Mouse (Mus musculus) cerebellum, postnatal 25 days (tissue): ENCODE results near the gene Osbpl5.
"Not testable (repeated sequence)": the region's sequence is repeated elsewhere in the genome, so short reads cannot be mapped to it uniquely, and the experiment has no call there.

Source experiments
- DNase-seq, 2 experiments: peaks; one replicate each; pipeline ENCODE4 v3.0.0; 2021; ENCODE audit warnings: mixed read lengths in 2 of 2

Gene Osbpl5

DNA sequence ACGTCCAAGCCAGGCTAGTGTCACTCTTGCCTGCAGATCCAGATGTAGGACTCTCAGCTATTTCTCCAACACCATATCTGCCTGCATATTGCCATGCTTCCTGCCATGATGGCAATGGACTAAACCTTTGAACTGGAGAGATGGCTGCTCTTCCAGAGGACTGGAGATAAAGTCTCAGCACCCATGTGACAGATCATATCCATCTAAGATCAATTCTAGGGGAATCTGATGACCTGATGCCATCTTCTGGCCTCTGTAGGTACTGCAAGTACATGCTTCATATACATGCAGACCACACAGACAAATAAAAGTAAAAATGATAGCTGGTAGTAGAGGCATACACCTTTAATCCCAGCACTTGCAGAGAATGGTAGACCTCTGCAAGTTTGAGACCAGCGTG is 60.6 kb downstream of the Osbpl5 start:
- peak in 1 of 2 experiments; percentile 26 for DNase-seq

DNA sequence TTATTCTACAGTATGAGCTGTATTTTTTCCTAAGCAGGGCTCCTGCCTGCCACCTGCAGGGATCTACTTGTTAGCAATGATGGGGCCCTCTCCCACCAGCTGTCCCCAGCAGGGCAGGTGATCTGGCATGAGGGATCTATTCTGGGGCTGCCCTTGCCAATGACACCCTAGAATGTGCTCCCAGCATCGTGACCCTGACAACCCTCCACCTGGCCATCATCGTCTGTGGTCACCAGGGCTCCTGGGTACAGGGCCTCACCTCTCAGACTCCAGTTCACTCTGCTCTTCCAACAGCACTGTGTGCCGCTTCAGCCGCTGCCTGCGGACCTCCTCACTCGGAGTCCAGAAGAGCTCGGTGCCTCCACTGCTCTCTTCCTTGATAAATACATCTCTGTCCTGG is 62.2 kb downstream of the Osbpl5 start:
- peak in 1 of 2 experiments; percentile 2 for DNase-seq

- no peak for DNase-seq
Measured at GRCm38 (mm10) chr7:143692746-143693510, 63.9 kb downstream of the Osbpl5 start.

DNA sequence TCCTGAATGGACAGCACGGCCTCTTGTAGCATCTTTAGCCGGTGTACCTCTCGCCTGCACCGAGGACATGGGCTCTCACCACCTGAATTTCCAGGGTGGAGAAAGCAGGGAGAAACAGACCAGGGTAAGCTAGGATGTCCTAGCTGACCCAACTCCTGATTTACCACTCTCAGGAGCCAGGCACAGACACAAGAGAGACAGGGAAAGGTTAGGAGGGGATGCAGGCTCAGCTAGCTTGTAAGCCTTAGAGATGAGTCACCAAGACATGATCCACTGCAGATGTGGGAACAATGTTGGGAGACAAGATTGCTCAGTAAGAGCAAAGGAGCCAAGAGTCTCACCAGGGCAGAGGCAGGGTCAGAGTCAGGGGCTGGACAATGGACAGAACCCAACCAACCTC is 64.9 kb downstream of the Osbpl5 start:
- no peak for DNase-seq

DNA sequence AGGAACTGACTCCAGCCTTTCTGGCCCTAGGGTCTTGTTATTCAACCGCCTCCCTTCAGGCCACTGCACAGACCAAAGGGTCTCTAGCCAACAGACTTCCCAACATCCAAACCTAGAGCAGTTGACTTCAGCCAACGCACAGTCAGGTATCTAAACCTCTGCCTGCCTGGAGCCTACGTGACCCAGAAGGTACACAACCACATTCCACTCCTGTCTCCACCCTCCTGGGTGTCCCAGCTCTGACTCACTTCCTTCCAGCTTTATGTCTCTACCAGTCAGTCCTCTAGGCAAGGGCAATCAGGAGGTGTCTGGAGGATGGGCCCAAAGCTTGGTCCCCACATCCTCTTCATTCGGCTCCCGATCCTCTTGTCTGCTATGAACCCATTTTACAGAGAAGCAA is 65.6 kb downstream of the Osbpl5 start:
- DNase-seq, result no peak

- no peak for DNase-seq
Measured at GRCm38 (mm10) chr7:143689946-143690345, 66.8 kb downstream of the Osbpl5 start.

- DNase-seq, result no peak
Measured at GRCm38 (mm10) chr7:143689481-143689880, 67.3 kb downstream of the Osbpl5 start.

GRCm38 (mm10) chr7:143686676-143687075 is 70.1 kb downstream of the Osbpl5 start:
- DNase-seq, result not testable (repeated sequence)

DNA sequence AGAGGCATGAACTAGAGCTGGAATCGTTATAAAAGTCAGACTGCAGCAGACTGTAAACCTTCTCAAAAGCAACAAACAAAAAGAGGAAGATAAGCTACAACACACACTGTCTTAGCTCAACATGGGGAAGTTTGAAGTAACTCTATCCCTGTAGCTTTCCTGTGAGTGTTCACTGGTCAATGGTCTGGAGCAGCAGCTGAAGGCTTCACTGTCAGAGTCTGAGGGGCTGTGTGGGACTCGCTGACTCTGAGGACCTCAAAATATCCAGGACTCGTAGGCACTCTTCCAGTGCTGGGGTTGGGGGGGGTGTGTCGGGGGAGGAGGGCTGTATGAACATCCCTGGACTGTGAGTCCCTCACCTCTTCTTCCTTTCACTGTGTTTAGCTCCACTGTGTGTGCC is 70.6 kb downstream of the Osbpl5 start:
- DNase-seq, result not testable (repeated sequence)

DNA sequence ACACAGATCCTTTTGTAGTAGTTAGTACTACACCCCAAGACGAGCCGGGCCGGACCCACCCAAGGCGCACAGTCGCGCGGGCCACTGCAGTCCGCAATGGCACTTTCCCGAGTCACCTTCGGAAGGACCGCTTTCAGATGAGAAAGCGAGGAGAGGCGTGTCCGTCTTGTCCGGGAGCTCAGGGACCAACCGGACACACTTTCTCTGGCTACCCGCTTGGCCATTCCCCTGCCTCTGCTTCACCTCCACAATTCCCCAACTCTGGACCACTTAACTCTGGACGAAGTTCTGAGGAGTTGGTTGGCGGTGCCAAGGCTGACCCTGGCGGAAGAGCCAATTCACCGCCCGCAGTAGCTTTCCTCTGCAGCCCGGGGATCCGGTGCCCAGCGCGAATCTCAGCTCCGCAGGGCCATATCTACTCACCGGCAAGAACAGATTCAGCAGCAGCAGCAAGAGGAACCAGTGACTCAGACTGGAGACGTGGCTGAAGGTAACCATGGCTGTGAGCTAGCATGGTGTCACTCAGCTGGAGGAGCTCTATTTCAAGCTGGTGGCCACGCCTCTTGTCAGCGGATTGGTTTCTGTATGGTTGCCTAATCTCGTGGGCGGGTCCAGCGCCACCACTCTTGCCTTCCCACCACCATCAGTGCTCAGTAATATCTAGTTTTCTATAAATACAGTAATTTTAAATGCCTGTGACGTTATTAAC is 71.3 kb downstream of the Osbpl5 start, which contains the start of gene Tnfrsf23:
Tnfrsf23 (minus strand) TSS at position 514 of the 709 bp plus-strand sequence.
- DNase-seq, result peak; percentile 24 to 54

- not testable (repeated sequence) for DNase-seq
Measured at GRCm38 (mm10) chr7:143684569-143684968, 72.2 kb downstream of the Osbpl5 start.

GRCm38 (mm10) chr7:143681566-143681965 is 75.2 kb downstream of the Osbpl5 start:
- no peak for DNase-seq

- DNase-seq, result not testable (repeated sequence)
Measured at GRCm38 (mm10) chr7:143680836-143681235, 75.9 kb downstream of the Osbpl5 start.

- DNase-seq, result not testable (repeated sequence)
Measured at GRCm38 (mm10) chr7:143679650-143680049, 77.1 kb downstream of the Osbpl5 start.

DNA sequence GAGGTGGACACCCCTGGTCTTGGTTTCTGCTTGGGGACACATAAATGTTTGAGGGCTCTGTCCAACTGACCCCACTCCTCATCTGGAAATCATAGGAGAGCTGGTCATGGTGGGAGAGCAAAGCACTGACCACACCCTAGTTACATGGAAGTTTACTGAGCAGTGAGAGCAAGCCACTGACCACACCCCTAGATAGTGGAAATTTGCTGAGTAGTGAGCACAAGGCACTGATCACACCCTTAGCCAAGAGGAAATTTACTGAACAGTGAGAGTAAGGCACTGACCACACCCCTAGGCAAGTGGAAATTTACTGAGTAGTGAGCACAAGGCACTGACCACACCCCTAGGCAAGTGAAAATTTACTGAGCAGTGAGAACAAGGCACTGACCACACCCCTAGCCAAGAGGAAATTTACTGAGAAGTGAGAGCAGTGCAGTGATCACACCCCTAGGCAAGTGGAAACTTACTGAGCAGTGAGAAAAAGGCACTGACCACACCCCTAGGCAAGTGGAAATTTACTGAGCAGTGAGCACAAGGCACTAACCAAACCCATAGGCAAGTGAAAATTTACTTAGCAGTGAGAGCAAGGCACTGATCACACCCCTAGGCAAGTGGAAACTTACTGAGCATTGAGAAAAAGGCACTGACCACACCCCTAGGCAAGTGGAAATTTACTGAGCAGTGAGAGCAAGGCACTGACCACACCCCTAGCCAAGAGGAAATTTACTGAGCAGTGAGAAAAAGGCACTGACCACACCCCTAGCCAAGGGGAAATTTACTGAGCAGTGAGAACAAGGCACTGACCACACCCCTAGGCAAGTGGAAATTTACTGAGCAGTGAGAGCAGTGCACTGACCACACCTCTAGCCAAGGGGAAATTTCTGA is 90.1 kb downstream of the Osbpl5 start:
- DNase-seq, result no peak

DNA sequence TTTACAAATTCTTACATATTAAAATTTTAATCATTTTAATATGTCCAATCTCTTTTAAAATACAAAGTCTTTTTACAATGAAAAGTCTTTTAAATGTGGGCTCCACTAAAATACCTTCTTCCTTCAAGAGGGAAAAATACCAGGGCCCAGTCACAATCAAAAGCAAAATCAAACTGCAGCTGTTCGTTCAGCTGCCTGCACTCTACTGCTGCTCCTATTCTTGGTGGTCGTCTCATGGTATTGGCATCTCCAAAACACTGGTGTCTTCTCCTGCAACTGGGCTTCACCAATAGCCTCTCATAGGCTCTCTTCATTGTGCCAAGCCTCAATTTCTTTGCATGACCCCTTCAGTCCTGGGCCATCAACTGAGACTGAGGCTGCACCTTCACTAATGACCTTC is 93.3 kb downstream of the Osbpl5 start:
- no peak for DNase-seq

GRCm38 (mm10) chr7:143660797-143661196 is 96.0 kb downstream of the Osbpl5 start:
- DNase-seq, result no peak

DNA sequence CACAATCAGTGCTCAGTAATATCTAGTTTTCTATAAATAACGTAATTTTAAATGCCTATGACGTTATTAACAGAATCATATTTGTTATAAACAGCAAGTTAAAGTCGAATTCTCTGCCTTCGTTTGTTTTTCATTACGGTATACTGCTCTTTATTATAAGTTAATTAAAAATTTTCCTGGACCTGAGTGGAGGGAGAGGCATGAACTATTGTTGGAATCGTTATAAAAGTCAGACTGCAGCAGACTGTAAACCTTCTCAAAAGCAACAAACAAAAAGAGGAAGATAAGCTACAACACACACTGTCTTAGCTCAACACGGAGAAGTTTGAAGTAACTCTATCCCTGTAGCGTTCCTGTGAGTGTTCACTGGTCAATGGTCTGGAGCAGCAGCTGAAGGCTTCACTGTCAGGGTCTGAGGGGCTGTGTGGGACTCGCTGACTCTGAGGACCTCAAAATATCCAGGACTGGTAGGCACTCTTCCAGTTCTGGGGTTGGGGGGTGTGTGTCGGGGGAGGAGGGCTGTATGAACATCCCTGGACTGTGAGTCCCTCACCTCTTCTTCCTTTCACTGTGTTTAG is 106.9 kb downstream of the Osbpl5 start:
- DNase-seq, result not testable (repeated sequence)

DNA sequence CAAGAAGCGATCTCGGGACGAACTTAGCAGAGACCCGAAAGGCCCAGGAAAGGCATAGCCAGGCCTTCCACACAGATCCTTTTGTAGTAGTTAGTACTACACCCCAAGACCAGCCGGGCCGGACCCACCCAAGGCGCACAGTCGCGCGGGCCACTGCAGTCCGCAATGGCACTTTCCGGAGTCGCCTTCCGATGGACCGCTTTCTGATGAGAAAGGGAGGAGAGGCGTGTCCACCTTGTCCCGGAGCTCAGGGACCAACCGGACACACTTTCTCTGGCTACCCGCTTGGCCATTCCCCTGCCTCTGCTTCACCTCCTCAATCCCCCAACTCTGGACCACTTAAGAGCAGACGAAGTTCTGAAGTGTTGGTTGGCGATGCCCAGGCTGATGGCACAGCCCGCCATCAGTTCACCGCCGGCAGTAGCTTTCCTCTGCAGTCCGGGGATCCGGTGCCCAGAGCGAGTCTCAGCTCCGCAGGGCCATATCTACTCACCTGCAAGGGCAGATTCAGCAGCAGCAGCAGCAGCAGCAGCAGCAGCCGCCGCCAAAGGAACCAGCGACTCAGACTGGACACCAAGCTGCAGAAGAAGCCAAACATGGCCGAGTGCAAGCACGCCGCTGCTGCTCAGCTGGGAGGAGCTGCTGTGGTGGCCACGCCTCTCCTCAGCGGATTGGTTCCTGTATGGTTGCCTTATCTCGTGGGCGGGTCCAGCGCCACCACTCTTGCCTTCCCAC is 107.6 kb downstream of the Osbpl5 start, which contains the start of gene Tnfrsf22:
Tnfrsf22 (minus strand) TSS at position 628 of the 735 bp plus-strand sequence.
- peak; percentile 57 to 73 for DNase-seq

DNA sequence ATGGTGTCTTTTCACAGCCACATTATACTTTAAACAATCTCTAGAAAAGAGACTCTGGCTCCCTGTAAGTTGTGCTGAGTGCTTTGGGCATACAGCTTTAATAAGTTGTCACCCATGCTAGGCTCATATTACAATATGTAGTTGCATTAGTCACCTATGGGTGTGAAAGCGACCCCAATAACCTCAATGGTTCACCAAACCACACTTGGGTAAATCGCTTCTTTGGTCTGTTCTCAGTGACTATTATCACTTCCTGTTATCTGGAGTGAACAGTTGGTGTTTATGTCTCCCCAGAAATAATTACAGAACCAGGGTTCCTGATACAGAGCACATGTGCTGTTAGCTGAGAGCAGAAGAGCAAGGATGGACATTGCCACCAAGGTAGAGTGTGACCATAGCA is 112.8 kb downstream of the Osbpl5 start:
- not testable (repeated sequence) for DNase-seq
